Mouse (Mus musculus): ENCODE measurements around the gene Tshz2.
A peak's percentile ranks its signal among the peaks of the same experiment; 100 is the strongest.

GRCm38 (mm10) chr2:169723645-169724462, 91.0 kb downstream of the Tshz2 start:
- TF ChIP-seq CTCF (IDR thresholded peaks at IDR 0.05) (no peak), EP300 (IDR thresholded peaks at IDR 0.05) (peak; percentile 65)

All from lung, postnatal 0 days (tissue).